ENCODE assay signal across 8 mouse cellular contexts in the genomic region with DNA sequence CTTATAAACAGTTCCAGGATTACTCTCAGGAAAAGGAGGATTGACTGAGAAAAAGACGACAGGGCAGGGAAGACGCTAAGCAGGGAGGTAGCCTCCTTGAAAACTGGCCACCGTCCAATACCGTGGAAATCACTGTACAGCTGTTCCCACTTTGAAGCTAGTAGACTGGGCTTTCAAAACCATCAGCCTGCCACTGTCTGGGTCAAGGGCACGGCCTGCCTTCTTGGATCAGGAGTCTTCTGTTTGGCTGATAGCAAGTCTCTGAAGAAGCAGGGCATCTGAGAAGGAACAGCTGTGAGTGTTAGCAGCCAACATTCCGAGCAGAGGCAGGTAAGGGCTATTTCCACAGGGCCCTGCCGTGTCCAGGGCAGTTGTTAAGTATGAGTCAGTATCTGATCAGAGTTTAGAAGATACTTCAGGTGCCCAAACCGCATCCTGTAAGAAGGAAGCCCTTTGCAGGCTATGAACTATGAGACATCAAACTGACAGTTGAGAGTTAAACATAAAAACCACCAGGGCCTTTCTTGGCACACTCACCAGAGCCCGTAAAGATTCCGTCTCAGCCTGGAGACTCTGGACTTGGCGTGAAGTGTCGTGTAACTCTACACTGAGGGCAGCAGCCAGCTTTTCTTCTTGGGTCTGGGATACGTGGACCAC. TPM values are rescaled to one million over a fixed set of nuclear protein-coding genes. Genes with fewer than 3 reads are reported as not detected.
DNase-seq lines count a peak whose midpoint lies in the region; ATAC-seq and TF ChIP-seq lines count a peak whose summit lies in the region.
"Had no signal": no experiment of that assay in that cellular context is flagged by ENCODE, and none has a peak within 500 bp of the region (broad histone marks: within the 10 kb centered on the region; RNA-seq: fewer than 3 reads in every experiment).

No protein-coding gene starts in this region.

- peak; percentile 44 for DNase-seq in lung, postnatal 0 days (ENCODE audit: low spot score)
- DNase-seq in lung, postnatal 36 days = no peak
- DNase-seq in brain, embryonic 14.5 days (ENCODE audit: low read depth) = peak; percentile 64
- peak; percentile 22 for DNase-seq in heart, adult 8-10 months (ENCODE audit: low spot score)
- peak; percentile 90 for DNase-seq in skeletal muscle tissue, adult 2 months (ENCODE audit: low read depth, low spot score)
- no peak for DNase-seq in right cerebral cortex, postnatal 25 days
- DNase-seq in hindbrain, embryonic 14.5 days (ENCODE audit: low spot score) = no peak

- no peak for TF ChIP-seq POLR2A in brain, embryonic 14.5 days (IDR thresholded peaks at IDR 0.05; ENCODE audit: borderline replicate concordance, extremely low read depth, insufficient read depth, insufficient read length, poor library complexity, severe bottlenecking)

- no peaks in the 10 kb centered on the region for H3K36me3 ChIP-seq in lung, postnatal 0 days (ENCODE audit: insufficient read depth, low read length)
- H3K36me3 ChIP-seq in hindbrain, embryonic 14.5 days (replicated peaks; ENCODE audit: control insufficient read depth, insufficient read depth) = no peaks in the 10 kb centered on the region

- H3K9me3 ChIP-seq in lung, postnatal 0 days (ENCODE audit: low read length) = no peaks in the 10 kb centered on the region
- H3K9me3 ChIP-seq in hindbrain, embryonic 14.5 days (ENCODE audit: control insufficient read depth, low read length) = no peaks in the 10 kb centered on the region
- H3K9me3 ChIP-seq: megakaryocyte, embryonic 14.5 days had no signal

- ATAC-seq in lung, postnatal 0 days = no peak; the same call in 1 of the 2 replicates
- no peak for ATAC-seq in hindbrain, embryonic 14.5 days (ENCODE audit: low FRiP score)

- H3K27me3 ChIP-seq in lung, postnatal 0 days (replicated peaks; ENCODE audit: insufficient read depth, low read length) = no peaks in the 10 kb centered on the region
- no peaks in the 10 kb centered on the region for H3K27me3 ChIP-seq in hindbrain, embryonic 14.5 days (ENCODE audit: control insufficient read depth, insufficient read depth, low read length)
- H3K27me3 ChIP-seq: megakaryocyte, embryonic 14.5 days had no signal

- TF ChIP-seq EP300 in lung, postnatal 0 days (IDR thresholded peaks at IDR 0.05) = no peak

- no peak overlapping the region for H3K27ac ChIP-seq in lung, postnatal 0 days (ENCODE audit: low read length)
- no peak overlapping the region for H3K27ac ChIP-seq in hindbrain, embryonic 14.5 days

- no peak overlapping the region for H3K4me2 ChIP-seq in lung, postnatal 0 days (replicated peaks; ENCODE audit: low read depth, low read length)
- H3K4me2 ChIP-seq in hindbrain, embryonic 14.5 days (replicated peaks) = no peak overlapping the region

- H3K4me3 ChIP-seq in lung, postnatal 0 days (ENCODE audit: low read depth, low read length) = no peak overlapping the region
- no peak overlapping the region for H3K4me3 ChIP-seq in hindbrain, embryonic 14.5 days (replicated peaks; ENCODE audit: low read length)
- H3K4me3 ChIP-seq: megakaryocyte, embryonic 14.5 days had no signal

- peaks cover 6% of the 10 kb centered on the region; the same call in 1 of the 2 replicates for H3K4me1 ChIP-seq in lung, postnatal 0 days (ENCODE audit: insufficient read depth, low read depth, low read length)
- 0 out of 2 replicates have a peak, but pooled peaks cover 10% of the 10 kb centered on the region for H3K4me1 ChIP-seq in hindbrain, embryonic 14.5 days (replicated peaks; ENCODE audit: control insufficient read depth, insufficient read depth, low read length)

- no peak for TF ChIP-seq CTCF in lung, postnatal 0 days (IDR thresholded peaks at IDR 0.05)
- TF ChIP-seq CTCF in brain, embryonic 14.5 days (IDR thresholded peaks at IDR 0.05; ENCODE audit: borderline replicate concordance, extremely low read depth, insufficient read depth, insufficient read length) = no peak

- no peak overlapping the region for H3K9ac ChIP-seq in lung, postnatal 0 days (replicated peaks; ENCODE audit: low read depth)
- H3K9ac ChIP-seq in hindbrain, embryonic 14.5 days = no peak overlapping the region

- WGBS in lung, postnatal 0 days = 11% methylated on average over 13 of the region's 13 CpGs
- 58% methylated on average over 13 of the region's 13 CpGs for WGBS in hindbrain, embryonic 14.5 days

RNA-seq across cellular contexts. Expression of gene Bfsp2, which starts 48.0 kb away (rescaled TPM):
- polyA plus RNA-seq in lung, postnatal 0 days (2015; fragmentation: Nextera tagmentation; extraction: Ambion mirVana) = 0.30 and 0.68 TPM in 2 replicates
- polyA plus RNA-seq in brain, embryonic 14.5 days (2012; rRNA removed) = 1.8 and 2.1 TPM in 2 replicates
- total RNA-seq in heart, adult 8-10 months (2022) = 1 to 10 TPM in 1 of 4 experiments, under 1 TPM in 3; 0.72 to 1.3 (median 0.74) TPM
- 3.5 and 4.1 TPM in 2 replicates for polyA plus RNA-seq in hindbrain, embryonic 14.5 days (2014; fragmentation: Nextera tagmentation; extraction: Ambion mirVana)

Comparison
In these comparisons a context has a peak if more than half of its experiments do, and no peak if none do; other contexts are left out.
1. DNase-seq: peak in lung, postnatal 0 days (single experiment), brain, embryonic 14.5 days (single experiment), heart, adult 8-10 months (single experiment) and skeletal muscle tissue, adult 2 months (single experiment); none in lung, postnatal 36 days (single experiment), right cerebral cortex, postnatal 25 days (single experiment) and hindbrain, embryonic 14.5 days (single experiment).